30 mouse cellular contexts compared by ENCODE assay signal in the genomic region with DNA sequence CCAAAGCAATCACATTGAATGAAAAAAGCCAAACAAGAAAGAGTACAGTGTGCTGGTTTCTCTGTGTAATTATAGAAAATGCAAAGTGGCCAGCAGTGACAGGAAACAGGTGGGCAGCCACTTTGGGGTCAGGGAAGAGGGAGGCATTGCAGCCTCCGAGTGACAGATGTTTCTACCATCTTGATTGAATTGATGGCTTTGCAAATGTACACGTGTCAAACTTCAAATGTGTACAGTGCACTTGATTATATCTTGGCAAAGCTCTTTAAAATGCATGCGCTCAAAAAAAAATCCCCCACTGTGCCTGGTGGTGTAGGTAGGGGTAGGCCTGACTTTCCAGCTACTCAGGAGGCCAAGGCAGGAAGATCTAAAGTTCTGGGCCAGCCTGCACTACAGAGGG. TPM values are rescaled to one million over a fixed set of nuclear protein-coding genes. Genes with fewer than 3 reads are reported as not detected.
"Had no signal": no experiment of that assay in that cellular context is flagged by ENCODE, and none has a peak within 500 bp of the region (broad histone marks: within the 10 kb centered on the region; RNA-seq: fewer than 3 reads in every experiment).

No protein-coding gene starts in this region.

- H3K27me3 ChIP-seq: lung, embryonic 15.5 days; midbrain, embryonic 15.5 days; neural tube, embryonic 13.5 days; stomach, embryonic 15.5 days had no signal

- H3K36me3 ChIP-seq: liver, embryonic 12.5 days; lung, embryonic 15.5 days; midbrain, embryonic 10.5 days; midbrain, embryonic 13.5 days; midbrain, embryonic 15.5 days; neural tube, embryonic 13.5 days; neural tube, embryonic 15.5 days; stomach, embryonic 15.5 days had no signal

- H3K4me3 ChIP-seq: liver, embryonic 12.5 days; lung, embryonic 15.5 days; midbrain, embryonic 10.5 days; midbrain, embryonic 13.5 days; midbrain, embryonic 15.5 days; myocyte; neural tube, embryonic 13.5 days; neural tube, embryonic 15.5 days; stomach, embryonic 15.5 days had no signal

- H3K9ac ChIP-seq: liver, embryonic 12.5 days; liver, embryonic 14.5 days; lung, embryonic 15.5 days; midbrain, embryonic 13.5 days; midbrain, embryonic 15.5 days; neural tube, embryonic 13.5 days; neural tube, embryonic 15.5 days; stomach, embryonic 15.5 days had no signal

- H3K4me2 ChIP-seq: liver, embryonic 12.5 days; lung, embryonic 15.5 days; midbrain, embryonic 13.5 days; midbrain, embryonic 15.5 days; neural tube, embryonic 13.5 days; neural tube, embryonic 15.5 days; stomach, embryonic 15.5 days had no signal

- ATAC-seq: liver, embryonic 12.5 days; lung, postnatal 0 days; midbrain, embryonic 13.5 days; midbrain, embryonic 15.5 days had no signal

- H3K27ac ChIP-seq: liver, embryonic 12.5 days; liver, embryonic 14.5 days; lung, embryonic 15.5 days; macrophage; midbrain, embryonic 10.5 days; midbrain, embryonic 13.5 days; midbrain, embryonic 15.5 days; neural tube, embryonic 13.5 days; neural tube, embryonic 15.5 days; stomach, embryonic 15.5 days; stomach, postnatal 0 days had no signal

- H3K9me3 ChIP-seq: liver, embryonic 12.5 days; lung, embryonic 15.5 days; midbrain, embryonic 10.5 days; midbrain, embryonic 15.5 days; neural tube, embryonic 15.5 days; stomach, embryonic 15.5 days had no signal

- DNase-seq: lung, adult 2 months; lung, postnatal 14 days; lung, postnatal 36 days; retina, postnatal 1 day; right cerebral cortex, adult 18-20 months; right cerebral cortex, postnatal 25 days; right cerebral cortex, postnatal 4 days; thymus, adult 2 months; thymus, postnatal 25 days; thymus, postnatal 4 days had no signal

- H3K4me1 ChIP-seq: lung, embryonic 15.5 days had no signal

RNA-seq across cellular contexts. Expression of gene Cacna1h, which starts 9.3 kb away (rescaled TPM):
- total RNA-seq: liver, adult 2 months; megakaryocyte, adult 5-6 weeks had no signal
- polyA plus RNA-seq: macrophage had no signal

RNA-seq across cellular contexts. Expression of gene Tekt4, which starts 11.5 kb away (rescaled TPM):
- total RNA-seq: liver, adult 2 months; megakaryocyte, adult 5-6 weeks; megakaryocyte-erythroid progenitor cell, adult 5-6 weeks had no signal
- polyA plus RNA-seq: liver, adult 2 months; liver, embryonic 12.5 days; macrophage; myocyte; small intestine, adult 2 months had no signal

RNA-seq across cellular contexts. Expression of gene Sstr5, which starts 54.2 kb away (rescaled TPM):
- total RNA-seq: liver, adult 2 months; megakaryocyte, adult 5-6 weeks; megakaryocyte-erythroid progenitor cell, adult 5-6 weeks had no signal
- polyA plus RNA-seq: liver, adult 2 months; liver, embryonic 12.5 days; liver, embryonic 16.5 days; macrophage; midbrain, embryonic 10.5 days; myocyte; neural tube, embryonic 11.5 days; thymus, adult 2 months; urinary bladder, adult 2 months had no signal
